Mouse (Mus musculus) thymus, adult 2 months (tissue): ENCODE measurements around the gene Upp2.

ENCODE experiments used
- CTCF ChIP-seq: fragments of 200-500 bp; IDR thresholded peaks from 2 replicates; pipeline ENCODE4 v1.5.1; 2012; ENCODE audit warnings: mild to moderate bottlenecking, control low read depth, low read length, moderate library complexity, borderline replicate concordance; ENCODE audit not compliant: control insufficient read depth, poor library complexity, insufficient read depth; ENCODE audit errors: extremely low read depth
- POLR2A ChIP-seq: fragments of 200-500 bp; IDR thresholded peaks from 2 replicates; pipeline ENCODE4 v1.6.1; 2012; ENCODE audit warnings: mild to moderate bottlenecking, low read length, control low read depth, moderate library complexity; ENCODE audit not compliant: control insufficient read depth, poor library complexity, insufficient read depth; ENCODE audit errors: extremely low read depth

DNA sequence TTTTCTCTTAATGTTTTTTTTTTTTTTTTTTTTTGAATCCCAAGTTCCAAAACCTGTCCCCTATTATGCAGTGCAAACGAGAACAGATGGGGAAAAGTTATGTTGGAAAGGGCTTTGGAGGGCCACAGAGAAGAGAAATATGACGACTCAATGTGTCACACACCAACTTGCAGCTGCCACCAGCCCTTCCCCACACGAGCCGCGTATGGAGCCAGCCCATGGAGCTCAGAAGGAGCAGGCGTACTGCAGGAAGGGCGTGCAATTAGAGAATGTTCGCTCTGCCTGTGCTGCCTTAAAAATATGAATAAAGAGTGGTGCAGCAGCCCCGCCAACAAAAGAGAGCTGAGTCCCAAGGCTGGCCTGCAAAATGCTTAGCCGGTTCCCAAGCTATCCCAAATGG, 19.2 kb downstream of the Upp2 start:
- TF ChIP-seq CTCF: no peak
- no peak for TF ChIP-seq POLR2A
